Mouse (Mus musculus) forebrain, embryonic 16.5 days (tissue): Measurements from ENCODE around the gene Gm45799. TPM values are rescaled to one million over a fixed set of nuclear protein-coding genes. Genes with fewer than 3 reads are reported as not detected.

Source experiments
- ATAC-seq: fragments of 200-750 bp; cut with Nextera tagmentation; 2 replicates; pipeline ENCODE4 v1.8.0; 2017; ENCODE audit warnings: mild to moderate bottlenecking, moderate library complexity
- H3K27ac ChIP-seq: fragments of 300-500 bp; sonication (generic); 2 replicates; pipeline ENCODE4 v1.5.1; 2014; ENCODE audit warnings: low read length, control low read depth
- H3K27me3 ChIP-seq: fragments of 300-500 bp; sonication (generic); replicated peaks from 2 replicates; pipeline ENCODE4 v1.6.1; 2014; ENCODE audit warnings: low read length; ENCODE audit not compliant: control insufficient read depth, insufficient read depth
- H3K36me3 ChIP-seq: fragments of 300-500 bp; sonication (generic); 2 replicates; pipeline ENCODE4 v1.6.1; 2014; ENCODE audit not compliant: control insufficient read depth, insufficient read depth
- H3K4me1 ChIP-seq: fragments of 300-500 bp; sonication (generic); replicated peaks from 2 replicates; pipeline ENCODE4 v1.6.1; 2014; ENCODE audit warnings: low read length; ENCODE audit not compliant: control insufficient read depth, insufficient read depth
- H3K4me2 ChIP-seq: fragments of 300-500 bp; sonication (generic); 2 replicates; pipeline ENCODE4 v1.6.1; 2014; ENCODE audit warnings: mild to moderate bottlenecking, low read length, control low read depth
- H3K4me3 ChIP-seq: fragments of 300-500 bp; sonication (generic); replicated peaks from 2 replicates; pipeline ENCODE4 v1.5.1; 2014; ENCODE audit warnings: mild to moderate bottlenecking, low read length, control low read depth
- H3K9ac ChIP-seq: fragments of 300-500 bp; sonication (generic); replicated peaks from 2 replicates; pipeline ENCODE4 v1.6.1; 2014; ENCODE audit warnings: low read depth, low read length, control low read depth
- H3K9me3 ChIP-seq: fragments of 300-500 bp; sonication (generic); 2 replicates; pipeline ENCODE4 v1.6.1; 2016; ENCODE audit warnings: low read length; ENCODE audit not compliant: control insufficient read depth
- WGBS: fragments of 180-500 bp; shearing (Covaris S2); extraction: QIAGEN DNeasy Blood & Tissue Kit; methylation state at CpG from one replicate; pipeline ENCODE4 v1.1.7; 2014; 5-methylcytosine and 5-hydroxymethylcytosine counted together
- polyA plus RNA-seq: library from polyadenylated mRNA; unstranded; fragments of >200 nt; fragmentation: Nextera tagmentation; extraction: Ambion mirVana; gene quantifications from 2 replicates; pipeline ENCODE4 v1.2.1, GENCODE M21; 2015

The Gm45799 gene
- polyA plus RNA-seq, 1 experiment from 2014 or later, result 4.6 TPM

GRCm38 (mm10) chr7:105638776-105639175 is 1.6 kb upstream of the Gm45799 start:
- H3K4me2 ChIP-seq, result no peak overlapping the region

GRCm38 (mm10) chr7:105639304-105639703 is 1.0 kb upstream of the Gm45799 start:
- Histone ChIP-seq H3K36me3 (peaks cover 10% of the 10 kb centered on the region; the same call in 1 of the 2 replicates), H3K9ac (peak overlapping the region; percentile 86), H3K27me3 (no peaks in the 10 kb centered on the region), H3K9me3 (no peaks in the 10 kb centered on the region), H3K4me2 (peak overlapping the region; percentile 98), H3K4me1 (peaks cover 27% of the 10 kb centered on the region), H3K27ac (no peak overlapping the region), H3K4me3 (peak overlapping the region; percentile 82)
- WGBS, result 67% methylated on average over 9 of the region's 9 CpGs
- ATAC-seq, result no peak

More at GRCm38 (mm10) chr7:105638776-105639175, 1.6 kb upstream of the Gm45799 start:
- 94% methylated on average over 6 of the region's 6 CpGs for WGBS
- ATAC-seq, result no peak
- Histone ChIP-seq H3K27me3 (no peaks in the 10 kb centered on the region), H3K36me3 (peaks cover 10% of the 10 kb centered on the region; the same call in 1 of the 2 replicates), H3K9me3 (no peaks in the 10 kb centered on the region), H3K4me1 (peaks cover 32% of the 10 kb centered on the region), H3K4me3 (no peak overlapping the region), H3K27ac (no peak overlapping the region), H3K9ac (no peak overlapping the region)

GRCm38 (mm10) chr7:105639756-105640155 is 596 bp upstream of the Gm45799 start, which contains the start of gene Timm10b:
Timm10b (plus strand) TSS chr7:105640056.
- peaks cover 24% of the 10 kb centered on the region for H3K4me1 ChIP-seq
- peak within 1 kb of the TSS; percentile 83 for H3K27ac ChIP-seq
- H3K36me3 ChIP-seq, result peaks cover 10% of the 10 kb centered on the region; the same call in 1 of the 2 replicates
- peak within 1 kb of the TSS; percentile 82 for H3K4me3 ChIP-seq
- WGBS, result 6% methylated on average over 2 of the region's 2 CpGs
- peak within 1 kb of the TSS; percentile 98 for H3K4me2 ChIP-seq
- no peaks in the 10 kb centered on the region for H3K9me3 ChIP-seq
- ATAC-seq, result peak; percentile 16
- peak within 1 kb of the TSS; percentile 86 for H3K9ac ChIP-seq
- no peaks in the 10 kb centered on the region for H3K27me3 ChIP-seq

GRCm38 (mm10) chr7:105640894-105641255 is 523 bp downstream of the Gm45799 start:
- ATAC-seq, result no peak
- Histone ChIP-seq H3K4me3 (peak overlapping the region; percentile 82), H3K9me3 (no peaks in the 10 kb centered on the region), H3K4me2 (peak overlapping the region; percentile 98), H3K9ac (peak overlapping the region; percentile 74), H3K36me3 (peaks cover 8% of the 10 kb centered on the region; the same call in 1 of the 2 replicates), H3K4me1 (peaks cover 24% of the 10 kb centered on the region), H3K27me3 (no peaks in the 10 kb centered on the region), H3K27ac (peak overlapping the region; percentile 83)
- WGBS, result 0% methylated on average over 18 of the region's 18 CpGs

- H3K4me3 ChIP-seq, result no peak overlapping the region
- no peak for ATAC-seq
- no peaks in the 10 kb centered on the region for H3K27me3 ChIP-seq
- H3K27ac ChIP-seq, result no peak overlapping the region
- H3K4me1 ChIP-seq, result peaks cover 24% of the 10 kb centered on the region
- H3K9me3 ChIP-seq, result no peaks in the 10 kb centered on the region
- no peak overlapping the region for H3K9ac ChIP-seq
- 79% methylated on average over 3 of the region's 3 CpGs for WGBS
- peaks cover 5% of the 10 kb centered on the region; the same call in 1 of the 2 replicates for H3K36me3 ChIP-seq
- H3K4me2 ChIP-seq, result no peak overlapping the region
These were observed 1.6 kb downstream of the Gm45799 start for GRCm38 (mm10) chr7:105641936-105642335.

- Histone ChIP-seq H3K4me3 (peak within 1 kb of the TSS; percentile 43), H3K27ac (no peak within 1 kb of the TSS; the same call in 1 of the 2 replicates), H3K9me3 (no peaks in the 10 kb centered on the region), H3K4me2 (peak within 1 kb of the TSS; percentile 66), H3K36me3 (no peaks in the 10 kb centered on the region), H3K9ac (peak within 1 kb of the TSS; percentile 45), H3K27me3 (no peaks in the 10 kb centered on the region), H3K4me1 (peaks cover 8% of the 10 kb centered on the region)
- peak; percentile 92 for ATAC-seq
- 2% methylated on average over 17 of the region's 17 CpGs for WGBS
These were observed 10.5 kb downstream of the Gm45799 start, which contains the start of gene Dnhd1 for GRCm38 (mm10) chr7:105650639-105651435. Dnhd1 (plus strand) TSS chr7:105650827.

GRCm38 (mm10) chr7:105685541-105686197 is 45.3 kb downstream of the Gm45799 start:
- H3K27ac ChIP-seq, result no peak overlapping the region
- 11% methylated on average over 13 of the region's 13 CpGs for WGBS
- H3K9ac ChIP-seq, result no peak overlapping the region
- H3K4me1 ChIP-seq, result no peaks in the 10 kb centered on the region
- H3K4me3 ChIP-seq, result no peak overlapping the region
- H3K4me2 ChIP-seq, result no peak overlapping the region
- H3K27me3 ChIP-seq, result no peaks in the 10 kb centered on the region
- no peak for ATAC-seq
- no peaks in the 10 kb centered on the region for H3K36me3 ChIP-seq
- H3K9me3 ChIP-seq, result no peaks in the 10 kb centered on the region

GRCm38 (mm10) chr7:105690875-105691274 is 50.5 kb downstream of the Gm45799 start:
- no peaks in the 10 kb centered on the region for H3K36me3 ChIP-seq
- no peaks in the 10 kb centered on the region for H3K4me1 ChIP-seq
- no peak for ATAC-seq
- H3K27me3 ChIP-seq, result no peaks in the 10 kb centered on the region
- H3K4me3 ChIP-seq, result no peak overlapping the region
- H3K4me2 ChIP-seq, result no peak overlapping the region
- 73% methylated on average over 1 of the region's 1 CpGs for WGBS
- H3K9ac ChIP-seq, result no peak overlapping the region
- H3K9me3 ChIP-seq, result no peaks in the 10 kb centered on the region
- H3K27ac ChIP-seq, result no peak overlapping the region

GRCm38 (mm10) chr7:105703184-105703583 is 62.8 kb downstream of the Gm45799 start:
- Histone ChIP-seq H3K27me3 (no peaks in the 10 kb centered on the region), H3K4me3 (no peak overlapping the region), H3K36me3 (no peaks in the 10 kb centered on the region), H3K9ac (no peak overlapping the region), H3K4me2 (no peak overlapping the region), H3K27ac (no peak overlapping the region), H3K4me1 (no peaks in the 10 kb centered on the region), H3K9me3 (no peaks in the 10 kb centered on the region)
- 85% methylated on average over 16 of the region's 16 CpGs for WGBS
- no peak for ATAC-seq
